Comparison of ENCODE assay signal across 17 mouse cellular contexts in genomic region chr1:79312153-79312552, GRCm38 (mm10).
DNase-seq lines count a peak whose midpoint lies in the region.
"Had no signal": no experiment of that assay in that cellular context is flagged by ENCODE, and none has a peak within 500 bp of the region (broad histone marks: within the 10 kb centered on the region; RNA-seq: fewer than 3 reads in every experiment).

No protein-coding gene starts in this region.

- intact Hi-C loops in left cerebral cortex, postnatal 14 days (cut with DNase I) = loop anchor here (10.0 kb wide), 1 partner anchor 123 kb away; no protein-coding TSS in a partner anchor
- intact Hi-C loops in left cerebral cortex, postnatal 4 days (cut with DNase I) = no loop called here

- DNase-seq in frontal cortex, adult 2 months (ENCODE audit: extremely low spot score in 1 of 2, low spot score in 1 of 2) = peak; percentile 13 to 65
- no peak for DNase-seq in frontal cortex, postnatal 10 days (ENCODE audit: low spot score in 2 of 2)
- DNase-seq in left cerebral cortex, postnatal 14 days (ENCODE audit: low spot score in 2 of 2) = peak; percentile 16 to 49
- DNase-seq in left cerebral cortex, postnatal 4 days = no peak
- DNase-seq in 3T3-L1 (ENCODE audit: low read depth, low spot score) = peak; percentile 3
- DNase-seq in brain, adult 2 months (ENCODE audit: low read depth, low spot score) = peak; percentile 75
- no peak for DNase-seq in cerebellum, postnatal 10 days
- DNase-seq: adrenal gland, adult 8-10 months; adrenal gland, postnatal 25 days; cerebellum, adult 18-20 months; cerebellum, adult 9-10 months; cerebellum, postnatal 25 days; gastrocnemius, adult 2 months; gastrocnemius, postnatal 14 days; heart, adult 18-20 months; heart, postnatal 10 days; heart, postnatal 36 days had no signal

Comparison
In these comparisons a context has a peak if more than half of its experiments do, and no peak if none do; other contexts are left out.
1. DNase-seq: peak in frontal cortex, adult 2 months (2 of 2), left cerebral cortex, postnatal 14 days (2 of 2), 3T3-L1 (single experiment) and brain, adult 2 months (single experiment); none in frontal cortex, postnatal 10 days (0 of 2), left cerebral cortex, postnatal 4 days (single experiment) and cerebellum, postnatal 10 days (0 of 2).